Mouse (Mus musculus): Measurements from ENCODE around the gene Mfsd4b5. TPM values are rescaled to one million over a fixed set of nuclear protein-coding genes. Genes with fewer than 3 reads are reported as not detected.

The Mfsd4b5 gene
- polyA plus RNA-seq, 1 experiment = not detected

- Histone ChIP-seq H3K4me1 (ENCODE audit: control insufficient read depth, insufficient read depth, low read length) (no peaks in the 10 kb centered on the region), H3K4me3 (ENCODE audit: low read depth, low read length) (no peak overlapping the region), H3K27ac (ENCODE audit: insufficient read depth, low read length) (no peak overlapping the region), H3K9me3 (replicated peaks; ENCODE audit: control insufficient read depth, insufficient read depth, low read length, poor library complexity, severe bottlenecking) (no peaks in the 10 kb centered on the region), H3K9ac (ENCODE audit: low read depth, poor library complexity, severe bottlenecking) (no peak overlapping the region), H3K27me3 (ENCODE audit: control insufficient read depth, insufficient read depth, low read length, poor library complexity, severe bottlenecking) (no peaks in the 10 kb centered on the region; the same call in 1 of the 2 replicates), H3K36me3 (ENCODE audit: control insufficient read depth, insufficient read depth, low read length, poor library complexity, severe bottlenecking) (no peaks in the 10 kb centered on the region)
- TF ChIP-seq POLR2A (IDR thresholded peaks at IDR 0.05; ENCODE audit: insufficient read depth, low read length) (no peak), EP300 (IDR thresholded peaks at IDR 0.05; ENCODE audit: insufficient read depth, low read depth, low read length) (no peak), CTCF (IDR thresholded peaks at IDR 0.05; ENCODE audit: low read depth, low read length) (no peak)
Observed at GRCm38 (mm10) chr10:39967512-39967911, 18.9 kb downstream of the Mfsd4b5 start.

DNA sequence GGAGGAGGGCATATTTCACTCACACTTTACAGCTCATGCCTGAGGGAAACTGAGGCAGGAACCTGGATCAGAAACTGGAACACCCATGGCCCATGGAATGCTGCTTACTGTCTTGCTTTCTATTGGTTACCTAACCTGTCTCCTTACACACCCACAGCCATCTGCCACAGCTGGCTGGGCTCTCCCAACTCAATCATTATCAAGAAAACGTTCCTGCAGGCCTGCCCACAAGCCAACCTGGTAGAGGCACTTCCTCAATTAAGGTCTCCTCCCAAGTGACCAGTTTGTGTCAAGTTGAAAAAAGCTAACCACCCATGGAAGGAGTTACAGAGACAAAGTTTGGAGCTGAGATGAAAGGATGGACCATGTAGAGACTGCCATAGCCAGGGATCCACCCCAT lies 24.5 kb downstream of the Mfsd4b5 start:
- H3K27ac ChIP-seq (ENCODE audit: insufficient read depth, low read length) = no peak overlapping the region
- H3K27me3 ChIP-seq (ENCODE audit: control insufficient read depth, insufficient read depth, low read length, poor library complexity, severe bottlenecking) = peaks cover 4% of the 10 kb centered on the region; the same call in 1 of the 2 replicates
- H3K36me3 ChIP-seq (ENCODE audit: control insufficient read depth, insufficient read depth, low read length, poor library complexity, severe bottlenecking) = no peaks in the 10 kb centered on the region
- H3K9ac ChIP-seq (ENCODE audit: low read depth, poor library complexity, severe bottlenecking) = no peak overlapping the region
- TF ChIP-seq EP300 (IDR thresholded peaks at IDR 0.05; ENCODE audit: insufficient read depth, low read depth, low read length) (no peak), POLR2A (IDR thresholded peaks at IDR 0.05; ENCODE audit: insufficient read depth, low read length) (no peak), CTCF (IDR thresholded peaks at IDR 0.05; ENCODE audit: low read depth, low read length) (no peak)
- H3K4me3 ChIP-seq (ENCODE audit: low read depth, low read length) = no peak overlapping the region
- H3K4me1 ChIP-seq (ENCODE audit: control insufficient read depth, insufficient read depth, low read length) = no peaks in the 10 kb centered on the region
- H3K9me3 ChIP-seq (replicated peaks; ENCODE audit: control insufficient read depth, insufficient read depth, low read length, poor library complexity, severe bottlenecking) = no peaks in the 10 kb centered on the region

DNA sequence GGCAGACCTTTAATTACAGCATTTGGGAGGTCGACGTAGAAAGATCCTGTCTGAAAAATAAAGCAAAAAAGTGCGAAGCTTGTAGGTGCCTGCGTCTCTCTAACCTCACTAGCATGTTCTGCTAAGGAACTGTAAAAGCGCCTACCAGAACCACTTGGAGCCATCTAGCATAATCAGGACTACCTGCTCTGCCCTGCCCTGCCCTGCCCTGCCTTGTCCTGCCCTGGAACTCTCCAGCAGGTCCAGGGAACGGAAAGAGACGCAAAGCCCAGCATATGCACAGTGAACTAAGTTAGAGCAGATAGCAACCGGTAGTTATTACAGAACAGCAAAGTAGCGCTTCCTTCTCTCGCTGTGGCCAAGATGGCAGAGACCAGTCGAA lies 26.0 kb downstream of the Mfsd4b5 start:
- Histone ChIP-seq H3K9me3 (replicated peaks; ENCODE audit: control insufficient read depth, insufficient read depth, low read length, poor library complexity, severe bottlenecking) (no peaks in the 10 kb centered on the region), H3K27me3 (ENCODE audit: control insufficient read depth, insufficient read depth, low read length, poor library complexity, severe bottlenecking) (peaks cover 4% of the 10 kb centered on the region; the same call in 1 of the 2 replicates), H3K4me1 (ENCODE audit: control insufficient read depth, insufficient read depth, low read length) (no peaks in the 10 kb centered on the region), H3K4me3 (ENCODE audit: low read depth, low read length) (no peak overlapping the region), H3K9ac (ENCODE audit: low read depth, poor library complexity, severe bottlenecking) (no peak overlapping the region), H3K36me3 (ENCODE audit: control insufficient read depth, insufficient read depth, low read length, poor library complexity, severe bottlenecking) (no peaks in the 10 kb centered on the region), H3K27ac (ENCODE audit: insufficient read depth, low read length) (no peak overlapping the region)
- TF ChIP-seq EP300 (IDR thresholded peaks at IDR 0.05; ENCODE audit: insufficient read depth, low read depth, low read length) (no peak), CTCF (IDR thresholded peaks at IDR 0.05; ENCODE audit: low read depth, low read length) (no peak), POLR2A (IDR thresholded peaks at IDR 0.05; ENCODE audit: insufficient read depth, low read length) (no peak)

- H3K4me1 ChIP-seq (ENCODE audit: control insufficient read depth, insufficient read depth, low read length) = no peaks in the 10 kb centered on the region
- peak within 1 kb of the TSS; percentile 60 for H3K9ac ChIP-seq (ENCODE audit: low read depth, poor library complexity, severe bottlenecking)
- TF ChIP-seq CTCF (IDR thresholded peaks at IDR 0.05; ENCODE audit: low read depth, low read length) = peak; percentile 63
- TF ChIP-seq POLR2A (IDR thresholded peaks at IDR 0.05; ENCODE audit: insufficient read depth, low read length) = peak; percentile 37
- TF ChIP-seq EP300 (IDR thresholded peaks at IDR 0.05; ENCODE audit: insufficient read depth, low read depth, low read length) = no peak
- no peak within 1 kb of the TSS for H3K27ac ChIP-seq (ENCODE audit: insufficient read depth, low read length)
- H3K4me3 ChIP-seq (ENCODE audit: low read depth, low read length) = peak within 1 kb of the TSS; percentile 64
- H3K36me3 ChIP-seq (ENCODE audit: control insufficient read depth, insufficient read depth, low read length, poor library complexity, severe bottlenecking) = no peaks in the 10 kb centered on the region
- peaks cover 4% of the 10 kb centered on the region; the same call in 1 of the 2 replicates for H3K27me3 ChIP-seq (ENCODE audit: control insufficient read depth, insufficient read depth, low read length, poor library complexity, severe bottlenecking)
- H3K9me3 ChIP-seq (replicated peaks; ENCODE audit: control insufficient read depth, insufficient read depth, low read length, poor library complexity, severe bottlenecking) = no peaks in the 10 kb centered on the region
Observed at GRCm38 (mm10) chr10:39959761-39960440, 26.5 kb downstream of the Mfsd4b5 start, which contains the start of gene Mfsd4b3. TSS of gene Mfsd4b3 (minus strand) at chr10:39960153.

- Histone ChIP-seq H3K27ac (ENCODE audit: insufficient read depth, low read length) (no peak overlapping the region), H3K9me3 (replicated peaks; ENCODE audit: control insufficient read depth, insufficient read depth, low read length, poor library complexity, severe bottlenecking) (no peaks in the 10 kb centered on the region), H3K9ac (ENCODE audit: low read depth, poor library complexity, severe bottlenecking) (no peak overlapping the region), H3K36me3 (ENCODE audit: control insufficient read depth, insufficient read depth, low read length, poor library complexity, severe bottlenecking) (no peaks in the 10 kb centered on the region), H3K4me1 (ENCODE audit: control insufficient read depth, insufficient read depth, low read length) (no peaks in the 10 kb centered on the region), H3K4me3 (ENCODE audit: low read depth, low read length) (no peak overlapping the region), H3K27me3 (ENCODE audit: control insufficient read depth, insufficient read depth, low read length, poor library complexity, severe bottlenecking) (peaks cover 4% of the 10 kb centered on the region; the same call in 1 of the 2 replicates)
- TF ChIP-seq EP300 (IDR thresholded peaks at IDR 0.05; ENCODE audit: insufficient read depth, low read depth, low read length) = no peak
- no peak for TF ChIP-seq POLR2A (IDR thresholded peaks at IDR 0.05; ENCODE audit: insufficient read depth, low read length)
- TF ChIP-seq CTCF (IDR thresholded peaks at IDR 0.05; ENCODE audit: low read depth, low read length) = no peak
Observed at GRCm38 (mm10) chr10:39958266-39958665, 28.2 kb downstream of the Mfsd4b5 start.

- Histone ChIP-seq H3K27me3 (ENCODE audit: control insufficient read depth, insufficient read depth, low read length, poor library complexity, severe bottlenecking) (peaks cover 4% of the 10 kb centered on the region; the same call in 1 of the 2 replicates), H3K4me1 (ENCODE audit: control insufficient read depth, insufficient read depth, low read length) (no peaks in the 10 kb centered on the region), H3K36me3 (ENCODE audit: control insufficient read depth, insufficient read depth, low read length, poor library complexity, severe bottlenecking) (no peaks in the 10 kb centered on the region), H3K9me3 (replicated peaks; ENCODE audit: control insufficient read depth, insufficient read depth, low read length, poor library complexity, severe bottlenecking) (no peaks in the 10 kb centered on the region), H3K27ac (ENCODE audit: insufficient read depth, low read length) (no peak overlapping the region), H3K4me3 (ENCODE audit: low read depth, low read length) (no peak overlapping the region), H3K9ac (ENCODE audit: low read depth, poor library complexity, severe bottlenecking) (no peak overlapping the region)
- no peak for TF ChIP-seq CTCF (IDR thresholded peaks at IDR 0.05; ENCODE audit: low read depth, low read length)
- no peak for TF ChIP-seq POLR2A (IDR thresholded peaks at IDR 0.05; ENCODE audit: insufficient read depth, low read length)
- TF ChIP-seq EP300 (IDR thresholded peaks at IDR 0.05; ENCODE audit: insufficient read depth, low read depth, low read length) = no peak
Observed at GRCm38 (mm10) chr10:39956340-39956878, 30.0 kb downstream of the Mfsd4b5 start.
